Mouse (Mus musculus): ENCODE measurements around the gene Eef2k.

DNA sequence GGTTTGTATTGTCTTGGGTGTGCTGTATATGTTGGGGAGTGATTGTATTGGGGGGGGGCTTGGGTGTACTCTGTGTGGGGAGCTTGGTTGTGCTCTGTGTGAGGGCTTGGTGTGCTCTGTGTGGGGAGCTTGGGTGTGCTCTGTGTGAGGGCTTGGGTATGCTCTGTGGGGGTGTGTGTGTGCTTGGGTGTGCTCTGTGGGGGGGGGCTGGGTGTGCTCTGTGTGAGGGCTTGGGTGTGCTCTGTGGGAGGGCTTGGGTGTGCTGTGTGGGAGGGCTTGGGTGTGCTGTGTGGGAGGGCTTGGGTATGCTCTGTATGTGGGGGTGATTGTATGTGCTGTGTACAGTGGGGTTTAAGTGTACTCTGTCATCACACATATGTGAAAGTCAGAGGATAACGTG is 25.1 kb downstream of the Eef2k start:
- no peak for TF ChIP-seq CTCF (IDR thresholded peaks at IDR 0.05; ENCODE audit: control insufficient read depth, insufficient read depth, insufficient read length)
- TF ChIP-seq USF1 (IDR thresholded peaks at IDR 0.05; ENCODE audit: low read depth) = no peak
- no peak for TF ChIP-seq MYOG (IDR thresholded peaks at IDR 0.05; ENCODE audit: control insufficient read depth, extremely low read depth, insufficient read length)
- no peak for TF ChIP-seq CEBPB (IDR thresholded peaks at IDR 0.05; ENCODE audit: low read depth)
- no peak for TF ChIP-seq MAX (IDR thresholded peaks at IDR 0.05)
- TF ChIP-seq MYOD1 (IDR thresholded peaks at IDR 0.05; ENCODE audit: control insufficient read depth, insufficient read length, low read depth) = no peak
